Mouse (Mus musculus) layer of hippocampus, adult 18-20 months (tissue): ENCODE data around the gene Il34. TPM values are rescaled to one million over a fixed set of nuclear protein-coding genes. Genes with fewer than 3 reads are reported as not detected.

Experiments
- DNase-seq, 2 experiments: peaks; one replicate each; pipeline ENCODE4 v3.0.0; 2022; ENCODE audit warnings: low spot score in 2 of 2
- total RNA-seq, 2 experiments: library from RNA; stranded (reverse); gene quantifications; 2 replicates each; pipeline ENCODE4 v1.2.3; 2021

Il34 gene
- total RNA-seq, 2 experiments from 2014 or later = 71.0 to 72.6 TPM

DNA sequence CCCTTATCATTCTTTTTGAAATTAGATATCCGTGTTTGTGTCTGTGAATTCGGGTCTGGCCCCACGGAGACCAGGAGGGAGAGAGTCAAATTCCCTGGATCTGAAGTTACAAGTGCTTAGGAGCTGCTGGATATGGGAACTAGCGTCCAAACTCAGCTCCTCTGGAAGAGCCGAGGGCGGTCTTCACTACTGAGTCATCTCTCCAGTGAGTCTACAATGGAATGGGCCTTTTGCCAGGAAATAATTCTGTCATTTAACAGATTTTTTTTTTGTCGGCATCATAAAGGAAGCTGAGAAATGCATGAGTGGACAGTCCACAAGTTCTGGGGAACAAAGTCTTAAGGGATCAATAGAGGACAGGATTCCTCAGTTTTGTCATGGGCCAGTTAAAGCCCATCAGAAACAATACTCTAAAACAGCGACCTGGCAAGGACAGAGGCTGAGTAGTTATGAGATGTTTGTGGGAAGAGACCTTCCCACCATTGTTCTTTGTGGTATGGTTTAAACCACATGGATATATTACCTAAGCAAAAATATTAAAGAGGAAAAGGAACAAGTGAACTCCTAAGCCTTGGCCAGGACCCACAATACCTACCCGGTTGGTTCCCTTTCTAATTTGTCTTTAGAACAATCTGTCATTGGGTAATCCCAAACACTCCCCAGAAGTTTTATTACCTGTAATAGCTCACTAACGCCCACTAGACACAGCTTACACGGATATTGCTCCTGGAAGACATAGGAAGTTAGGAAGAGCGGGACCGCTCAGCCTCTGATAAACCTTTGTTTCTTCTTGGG is 25.6 kb downstream of the Il34 start:
- DNase-seq = no peak

GRCm38 (mm10) chr8:110776335-110776734 is 29.4 kb downstream of the Il34 start:
- DNase-seq = no peak

DNA sequence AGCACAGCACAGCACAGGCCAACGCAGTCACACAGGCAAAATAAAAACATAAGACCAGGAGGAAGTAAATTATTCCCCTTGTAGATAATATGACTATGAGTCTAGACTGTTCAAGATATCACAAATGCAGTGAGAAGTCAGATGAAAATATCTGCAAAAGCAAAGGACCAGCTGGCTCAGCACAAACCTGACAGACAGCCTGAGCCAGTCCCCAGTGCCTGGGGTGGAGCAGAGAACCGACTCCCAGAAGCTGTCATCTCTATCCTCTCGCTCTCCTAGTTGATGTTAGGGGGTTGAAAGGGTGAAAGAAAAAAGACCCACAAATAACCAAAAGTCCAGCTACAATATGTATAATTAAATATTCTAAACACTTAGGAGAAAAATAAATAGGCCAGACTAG is 30.0 kb downstream of the Il34 start:
- DNase-seq = no peak

DNA sequence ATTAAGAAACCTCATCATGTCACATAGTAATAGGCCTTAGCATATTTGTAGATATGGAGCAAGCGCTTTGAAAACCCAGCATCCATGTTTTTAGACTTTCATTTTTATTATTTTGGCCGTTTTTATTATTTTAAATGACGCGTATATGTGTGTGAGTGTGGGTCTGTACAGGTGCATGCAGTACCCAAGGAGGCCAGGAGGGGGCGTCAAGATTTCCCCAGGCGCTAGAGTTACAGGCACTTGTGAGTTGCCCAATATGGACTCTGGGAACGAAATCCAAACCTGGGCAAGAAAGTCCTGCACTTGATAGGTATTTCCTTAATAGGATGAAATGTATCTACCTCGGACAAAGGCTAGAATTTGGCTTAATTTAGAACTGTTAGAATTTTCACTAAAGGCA is 30.4 kb downstream of the Il34 start:
- DNase-seq = no peak

DNA sequence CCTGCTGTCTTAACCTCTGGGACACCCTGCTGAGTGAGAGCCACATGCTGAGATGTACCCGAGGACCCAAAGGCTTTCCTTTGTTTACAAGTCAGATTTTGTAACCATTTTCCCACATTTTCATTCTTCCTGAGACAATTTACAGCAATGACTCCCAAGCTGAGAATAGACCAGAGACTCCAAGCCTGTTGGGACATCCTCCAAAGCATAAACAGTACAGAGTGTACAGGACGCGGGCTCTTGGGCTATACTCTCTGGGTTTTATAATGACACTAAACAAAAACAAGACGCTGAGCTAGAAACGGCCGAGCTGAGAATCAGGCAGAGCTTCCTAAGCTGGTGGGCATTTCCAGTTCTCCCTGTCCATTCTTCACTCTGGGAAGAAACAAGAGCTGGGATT is 31.0 kb downstream of the Il34 start:
- no peak for DNase-seq

GRCm38 (mm10) chr8:110774047-110774446 is 31.7 kb downstream of the Il34 start:
- DNase-seq = no peak

- no peak for DNase-seq
These were observed 33.3 kb downstream of the Il34 start for GRCm38 (mm10) chr8:110772452-110772851.

DNA sequence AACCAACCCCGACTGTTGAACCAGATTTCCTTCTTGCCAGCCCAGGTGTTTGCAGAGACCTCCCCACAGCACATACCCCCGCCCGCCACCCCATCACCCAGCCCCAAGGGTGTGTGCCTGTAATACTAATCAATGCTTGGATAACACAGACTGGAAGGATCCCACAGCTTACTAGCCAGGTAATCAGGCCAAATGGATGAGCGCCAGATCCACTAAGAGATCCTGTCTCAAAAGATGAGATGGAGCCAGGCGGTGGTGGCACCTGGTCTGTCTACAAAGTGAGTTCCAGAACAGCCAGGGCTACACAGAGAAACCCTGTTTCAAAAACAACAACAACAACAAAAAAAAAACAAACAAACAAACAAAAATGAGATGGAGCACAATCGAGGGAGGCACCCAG is 38.5 kb downstream of the Il34 start:
- DNase-seq = no peak

- DNase-seq = peak in 1 of 2 experiments; percentile 67
These were observed 41.1 kb downstream of the Il34 start for GRCm38 (mm10) chr8:110764671-110765070.

GRCm38 (mm10) chr8:110761988-110762387 is 43.7 kb downstream of the Il34 start:
- no peak for DNase-seq

DNA sequence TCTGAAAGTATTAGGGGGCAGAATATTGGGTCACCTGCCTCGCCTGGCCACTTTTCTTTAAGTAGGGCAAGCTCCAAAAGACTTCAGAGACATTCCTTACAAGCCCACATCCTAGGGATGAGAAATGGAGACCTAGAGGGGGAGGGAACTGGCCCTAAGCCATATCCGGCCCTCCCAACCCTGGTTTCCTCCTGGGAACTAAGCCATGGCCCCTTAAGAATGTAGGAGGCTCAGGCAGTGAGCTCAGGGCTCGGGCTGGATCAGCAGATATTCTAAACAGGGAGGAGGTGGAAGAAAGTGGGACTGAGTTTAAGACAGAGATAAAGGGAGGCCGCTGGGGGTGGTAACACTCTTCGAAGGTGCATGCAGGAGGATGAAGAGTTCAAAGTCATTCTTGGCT is 44.5 kb downstream of the Il34 start:
- DNase-seq = no peak

DNA sequence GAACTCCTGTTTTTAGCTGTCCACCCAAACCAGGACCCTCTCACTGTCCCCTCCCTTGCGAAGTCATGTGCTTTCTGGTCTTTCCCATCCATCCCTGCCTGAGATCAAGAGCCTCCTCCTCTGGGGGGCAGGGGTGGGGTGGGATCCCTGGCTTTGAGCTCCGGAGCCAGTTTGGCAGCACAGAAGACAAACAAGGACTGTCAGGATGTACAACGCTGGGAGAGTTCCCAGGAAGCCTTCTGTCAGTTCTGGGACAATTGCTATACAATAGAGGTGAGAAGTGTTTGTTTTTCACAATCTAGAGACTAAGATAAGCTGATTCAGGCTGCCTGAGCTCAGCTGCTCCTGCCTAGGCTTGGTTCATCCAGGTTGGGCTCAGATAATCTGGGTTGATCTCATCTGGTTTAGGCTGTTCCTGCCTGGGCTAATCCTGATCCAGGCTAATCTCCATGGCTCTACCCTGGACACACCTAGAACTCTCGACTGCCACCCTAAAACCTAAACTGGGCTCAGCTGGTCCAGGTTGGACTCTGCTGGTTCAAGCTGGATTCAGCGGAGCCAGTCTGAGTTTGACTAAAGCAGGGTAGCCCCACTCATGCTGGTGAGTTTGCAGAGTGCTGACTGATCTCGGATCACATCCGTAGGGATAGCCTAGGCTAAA is 45.3 kb downstream of the Il34 start:
- peak in 1 of 2 experiments; percentile 42 for DNase-seq

DNA sequence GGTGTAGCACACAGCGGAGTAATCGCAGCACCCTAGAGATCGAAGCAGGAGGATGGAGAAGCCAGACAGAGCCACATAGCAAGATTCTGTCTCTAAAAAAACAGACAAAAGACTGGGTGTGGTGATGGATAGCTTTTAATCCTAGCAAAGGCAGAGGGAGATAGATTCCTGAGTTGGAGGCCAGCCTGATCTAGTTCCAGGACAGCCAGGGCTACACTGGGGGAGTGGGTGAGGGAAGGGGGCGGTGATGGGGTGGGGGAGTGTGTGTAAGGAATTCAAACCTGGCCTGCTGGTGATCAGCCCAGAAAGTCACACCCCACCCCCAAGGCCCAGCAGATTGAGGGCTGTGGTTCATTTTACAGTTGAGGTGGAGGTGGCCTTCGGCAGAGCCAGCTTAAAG is 49.5 kb downstream of the Il34 start:
- DNase-seq = no peak

- peak; percentile 52 to 66 for DNase-seq
These were observed 50.1 kb downstream of the Il34 start for GRCm38 (mm10) chr8:110755511-110756170.

DNA sequence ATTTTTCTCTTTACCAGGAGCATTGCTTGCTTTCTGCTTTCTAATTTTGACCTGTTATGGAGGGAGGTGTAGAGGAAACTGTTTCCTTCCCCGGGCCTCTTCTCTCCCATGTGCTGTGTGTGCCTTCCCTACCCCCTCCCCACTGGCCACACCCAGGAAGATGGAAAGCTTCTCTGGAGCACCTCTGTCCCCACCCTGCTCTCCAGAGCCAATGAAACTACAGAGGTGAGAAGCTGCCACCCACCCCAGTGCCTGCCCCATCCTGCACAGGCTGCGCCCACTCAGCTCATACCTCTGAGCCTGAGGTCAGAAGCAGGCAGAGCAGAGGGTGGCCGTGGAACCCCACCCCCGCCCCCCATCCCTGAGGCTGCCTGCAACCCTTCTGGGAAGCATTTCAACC is 51.0 kb downstream of the Il34 start:
- DNase-seq = no peak

DNA sequence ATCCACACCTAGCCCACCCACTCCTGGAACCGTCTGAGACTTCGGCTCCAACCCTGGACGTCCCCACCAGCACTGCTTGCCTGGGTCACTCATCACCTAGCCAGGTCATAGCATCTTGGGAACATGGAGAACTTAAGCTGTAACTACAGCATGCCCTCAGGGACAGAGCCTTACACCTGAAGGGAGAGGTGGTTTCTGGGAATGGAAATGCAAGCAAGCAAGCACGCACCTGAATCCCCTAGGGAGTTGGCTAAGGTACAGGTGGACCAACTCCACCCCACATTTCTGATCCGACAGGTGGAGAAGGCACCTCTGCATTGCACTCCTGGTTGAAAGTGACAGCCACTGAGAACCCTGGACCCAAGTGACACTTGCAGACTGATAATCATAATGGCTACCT is 54.2 kb downstream of the Il34 start:
- DNase-seq = no peak

GRCm38 (mm10) chr8:110750269-110750668 is 55.5 kb downstream of the Il34 start:
- DNase-seq = no peak

DNA sequence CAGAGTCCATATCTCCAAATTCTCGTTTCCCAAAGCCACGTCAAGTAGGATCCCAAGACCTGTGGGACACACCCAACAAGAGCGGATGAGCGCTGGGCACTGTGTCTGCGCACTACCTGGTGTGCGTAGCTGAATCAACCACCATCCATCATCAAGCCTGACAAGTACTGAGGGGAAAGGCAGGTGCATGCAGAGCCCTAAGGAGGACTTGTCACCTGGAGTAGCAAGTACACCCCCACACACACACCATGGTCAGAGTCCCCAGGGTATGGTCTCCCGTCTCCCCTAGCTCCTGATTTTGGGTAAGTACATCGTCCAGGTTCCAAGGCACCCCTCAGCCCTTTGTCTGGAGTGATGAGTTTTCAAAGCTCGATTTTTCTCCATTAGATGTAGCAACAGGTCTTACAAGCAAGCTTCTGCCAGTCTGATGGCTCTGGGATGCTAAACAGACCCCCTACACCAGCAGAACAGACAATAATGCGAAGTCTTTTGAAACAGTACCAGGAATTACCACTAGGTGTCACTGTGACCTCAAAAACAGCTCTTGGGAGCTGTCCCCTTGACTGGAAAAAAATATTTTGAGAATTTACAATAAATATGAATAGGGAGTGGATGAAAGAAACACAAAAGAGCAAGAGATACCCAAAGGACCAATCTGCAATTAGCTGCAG is 56.1 kb downstream of the Il34 start:
- DNase-seq = peak in 1 of 2 experiments; percentile 77

GRCm38 (mm10) chr8:110746661-110747060 is 59.1 kb downstream of the Il34 start:
- DNase-seq = no peak

GRCm38 (mm10) chr8:110745162-110745561 is 60.6 kb downstream of the Il34 start:
- DNase-seq = no peak

- DNase-seq = no peak
These were observed 63.3 kb downstream of the Il34 start for GRCm38 (mm10) chr8:110742452-110742818.
